Mouse (Mus musculus) lung, postnatal 10 days (tissue): ENCODE measurements at regions not wholly inside any gene's neighbourhood (a gene's known extent, or its start where the extent isn't known, plus 50 kb on each side); places are given as distances from the start of the nearest gene placed in this dataset.

ENCODE experiments used
- DNase-seq: peaks from one replicate; pipeline ENCODE4 v3.0.0; 2021

GRCm38 (mm10) chr10:117496064-117497011 is 116.5 kb upstream of the Cpsf6 start:
- DNase-seq = no peak

DNA sequence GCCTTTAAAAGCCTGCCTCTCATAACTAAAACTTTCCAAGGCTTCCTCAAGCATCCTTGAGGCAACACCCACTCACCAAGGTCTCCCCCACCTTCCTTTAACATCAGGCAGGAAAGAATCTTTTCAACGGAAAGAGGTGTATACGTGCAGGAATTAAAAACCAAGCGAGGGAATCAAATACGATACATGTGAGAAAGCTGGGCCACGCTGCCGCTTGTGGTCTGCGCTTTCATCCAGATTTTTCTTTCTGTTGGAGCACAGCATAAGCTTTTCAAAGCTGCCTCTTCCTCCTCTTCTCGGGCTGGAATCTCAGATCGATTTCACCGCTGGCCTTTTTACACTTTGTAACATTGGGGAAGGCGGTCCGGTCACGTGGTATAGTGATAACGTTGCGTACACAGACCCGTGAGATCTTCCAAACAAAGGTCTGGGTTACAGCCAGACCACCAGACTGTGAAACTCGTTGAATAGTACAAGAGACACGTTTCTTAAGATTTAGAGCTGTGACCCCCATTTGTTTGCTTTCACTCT is 114.4 kb upstream of the Cpsf6 start:
- DNase-seq = peak; percentile 37

DNA sequence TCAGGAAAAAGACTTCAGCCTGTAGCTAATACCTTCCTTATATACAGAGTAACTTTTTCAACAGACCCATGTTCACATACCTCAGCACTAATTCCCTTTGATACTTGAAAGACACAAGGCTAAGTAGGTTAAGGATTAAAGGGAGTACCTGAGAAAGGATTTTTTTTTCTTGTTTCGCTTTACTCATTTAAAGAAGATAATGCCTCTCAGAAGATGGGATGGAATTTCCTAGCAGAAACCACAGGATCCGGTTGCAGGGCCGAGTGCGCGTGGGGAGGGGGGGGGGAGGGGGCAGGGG is 114.0 kb upstream of the Cpsf6 start:
- DNase-seq = no peak

- DNase-seq = no peak
These were observed 113.4 kb upstream of the Cpsf6 start for GRCm38 (mm10) chr10:117493091-117493823.

- no peak for DNase-seq
These were observed 112.7 kb upstream of the Cpsf6 start for GRCm38 (mm10) chr10:117492391-117492990.

DNA sequence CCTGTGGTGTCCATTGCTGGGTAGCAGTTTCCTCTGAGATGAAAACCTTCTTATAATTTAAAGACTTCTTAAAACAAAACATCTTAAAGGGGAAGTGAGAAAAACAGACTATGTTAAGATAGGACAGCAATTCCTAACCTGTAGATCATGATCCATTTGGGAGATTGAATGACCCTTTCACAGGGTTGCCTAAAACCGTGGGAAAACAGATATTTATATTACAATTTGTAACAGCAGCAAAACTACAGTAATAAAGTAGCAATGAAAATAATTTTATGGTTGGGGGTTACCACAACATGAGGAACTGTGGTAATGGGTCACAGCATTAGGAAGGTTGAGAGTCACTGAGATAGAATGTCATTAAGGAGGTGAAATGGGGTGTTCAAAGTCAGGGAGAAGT is 111.9 kb upstream of the Cpsf6 start:
- no peak for DNase-seq

DNA sequence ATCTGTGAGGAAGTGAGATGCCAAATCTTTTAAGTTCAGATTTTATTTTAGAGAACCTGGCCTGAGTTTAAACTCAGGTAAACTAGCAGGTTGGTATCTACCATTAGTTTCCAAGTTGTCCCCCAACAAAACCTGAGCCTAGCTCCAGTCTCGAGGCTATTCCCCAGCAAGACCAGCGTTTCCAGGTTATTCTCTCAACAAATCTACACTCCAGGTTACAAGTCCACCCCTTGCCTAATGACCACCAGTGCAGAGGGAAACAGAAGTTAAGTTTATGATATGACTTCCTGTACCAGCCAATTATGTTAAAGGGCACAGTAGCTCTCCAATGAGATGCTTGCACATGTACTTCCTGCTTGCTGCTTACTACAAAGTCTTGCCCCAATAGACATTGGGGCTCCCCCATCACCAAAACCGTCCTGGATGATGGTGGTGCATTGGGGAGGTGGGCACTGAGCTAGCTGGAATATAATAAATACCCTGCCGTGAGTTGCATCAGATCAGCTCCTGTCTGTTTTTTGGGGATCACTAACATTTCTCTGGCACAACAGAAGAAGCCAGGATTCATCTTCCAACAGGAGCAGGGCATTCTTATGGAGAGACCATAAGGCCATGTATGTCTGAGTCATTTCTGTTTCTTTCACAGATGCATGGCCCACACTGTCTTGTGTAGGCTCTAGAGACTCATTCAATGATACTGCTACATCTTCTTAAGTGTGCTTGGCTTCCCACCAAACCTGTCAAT is 111.2 kb upstream of the Cpsf6 start:
- DNase-seq = no peak

DNA sequence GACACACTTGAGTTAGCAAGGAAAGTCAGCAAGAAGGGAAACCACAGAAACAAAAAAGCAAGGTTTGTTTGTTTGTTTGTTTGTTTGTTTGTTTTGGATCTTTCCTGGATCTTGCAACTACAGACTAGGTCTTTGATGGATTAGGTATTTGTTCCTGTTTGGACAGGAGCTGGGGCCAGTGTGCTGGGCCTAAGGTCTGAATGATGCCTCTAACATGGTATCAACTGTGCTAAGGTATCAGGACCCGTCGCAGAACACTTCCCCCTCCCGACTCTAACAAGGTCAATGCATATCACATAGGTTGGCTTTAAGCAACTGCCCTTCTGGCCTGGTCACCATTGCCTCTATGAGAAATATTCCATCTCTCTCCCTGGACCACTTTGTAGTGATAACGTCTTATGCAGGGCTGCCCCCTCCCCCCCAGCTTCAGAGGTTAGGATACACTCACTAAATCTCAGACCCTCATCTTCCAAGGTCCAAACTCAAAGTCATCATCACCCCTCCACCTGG is 103.3 kb upstream of the Cpsf6 start:
- no peak for DNase-seq

DNA sequence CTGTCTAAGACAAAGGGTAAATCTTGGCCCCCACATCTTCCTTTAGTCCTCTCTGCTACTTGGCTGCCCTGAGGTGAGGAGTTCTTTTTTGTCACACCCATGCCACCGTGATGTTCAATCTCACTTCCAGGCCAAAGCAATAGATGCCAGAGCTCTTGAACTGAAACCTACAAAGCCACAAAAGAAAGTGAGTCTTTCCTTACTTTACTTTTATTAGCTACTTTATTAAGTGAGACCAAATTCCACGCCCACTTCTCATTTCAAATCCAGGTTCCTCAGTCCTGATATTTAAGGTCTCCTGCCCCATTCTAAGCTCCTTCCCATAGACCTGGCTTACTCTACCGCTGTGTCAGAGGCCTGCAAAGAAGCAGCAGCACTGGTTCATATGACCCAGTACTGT is 102.5 kb upstream of the Cpsf6 start:
- DNase-seq = no peak

- DNase-seq = no peak
These were observed 101.7 kb upstream of the Cpsf6 start for GRCm38 (mm10) chr10:117481341-117481990.

- no peak for DNase-seq
These were observed 100.6 kb upstream of the Cpsf6 start for GRCm38 (mm10) chr10:117480456-117480850.

- no peak for DNase-seq
These were observed 100.1 kb upstream of the Cpsf6 start for GRCm38 (mm10) chr10:117479721-117480455.

GRCm38 (mm10) chr10:117478931-117479280 is 99.1 kb upstream of the Cpsf6 start:
- no peak for DNase-seq

GRCm38 (mm10) chr10:117478202-117478930 is 98.6 kb upstream of the Cpsf6 start:
- peak; percentile 12 for DNase-seq

GRCm38 (mm10) chr10:117477331-117478201 is 97.8 kb upstream of the Cpsf6 start:
- DNase-seq = no peak

DNA sequence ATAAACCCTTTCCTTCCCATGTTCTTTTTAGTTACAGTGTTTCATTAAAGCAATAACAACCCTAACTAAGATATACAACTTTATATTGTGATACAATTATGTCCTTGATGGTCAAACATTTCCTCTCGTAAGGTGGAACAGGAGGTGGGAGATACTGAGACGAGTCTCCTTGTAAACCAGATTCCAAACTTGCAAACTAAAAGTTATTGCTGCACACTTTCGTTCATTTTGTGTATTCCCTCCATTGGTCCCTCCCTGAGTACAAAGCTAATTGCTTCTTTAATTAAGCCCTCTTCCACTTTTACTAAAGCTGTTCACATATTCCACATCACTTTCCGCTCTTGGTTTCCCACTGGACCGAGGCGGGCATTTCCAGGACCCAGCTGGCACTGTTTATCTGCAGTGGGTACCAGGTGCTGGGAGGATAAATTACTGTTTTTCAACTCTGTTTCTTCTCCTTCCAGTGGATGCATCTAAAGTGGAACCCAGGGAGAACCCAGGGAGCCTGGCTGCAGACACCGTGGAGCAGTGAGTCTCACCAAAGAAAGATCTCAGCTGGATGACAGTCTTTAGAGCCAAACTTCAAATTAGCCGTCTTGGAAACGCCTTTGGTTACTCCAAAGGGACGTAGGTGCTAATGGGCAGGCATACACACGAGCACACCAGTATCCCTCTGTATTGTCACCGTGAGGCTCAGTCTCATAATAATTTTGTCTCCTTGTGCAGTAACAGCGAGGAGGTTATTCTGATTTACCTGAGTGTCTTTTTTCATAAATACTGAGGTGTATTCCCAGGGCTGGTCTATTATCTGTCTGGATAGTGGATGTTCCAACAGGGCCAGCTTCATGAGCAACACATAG is 95.5 kb upstream of the Cpsf6 start:
- DNase-seq = no peak

- no peak for DNase-seq
These were observed 94.7 kb upstream of the Cpsf6 start for GRCm38 (mm10) chr10:117474351-117475085.

DNA sequence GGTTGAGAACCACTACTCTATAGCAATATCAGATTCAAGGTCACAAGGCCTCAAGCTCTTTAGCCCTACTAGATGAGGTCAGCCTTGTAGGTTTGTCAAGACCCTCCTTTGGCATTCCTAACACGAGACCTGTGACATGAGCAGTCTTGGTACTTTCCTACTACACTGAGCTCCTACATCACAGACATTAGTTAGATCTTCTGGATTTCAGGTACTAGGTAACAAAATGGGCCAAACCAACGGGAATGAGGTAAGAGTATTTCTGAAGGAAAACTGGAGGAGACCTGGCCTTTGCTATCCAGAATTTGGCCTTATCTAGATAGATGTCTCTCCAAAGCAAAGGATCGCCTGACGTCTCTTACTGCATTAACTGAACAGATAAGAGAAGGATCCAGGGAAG is 93.7 kb upstream of the Cpsf6 start:
- DNase-seq = no peak
